Mouse (Mus musculus) 3134 (cell line): ENCODE data around the gene Ccr3.
"Not testable (repeated sequence)": the region's sequence is repeated elsewhere in the genome, so short reads cannot be mapped to it uniquely, and the experiment has no call there.

Source experiments
- DNase-seq: peaks from one replicate; pipeline ENCODE4 v3.0.0-alpha.2; 2011; ENCODE audit warnings: low spot score; ENCODE audit not compliant: insufficient read length; ENCODE audit errors: extremely low read depth

Gene Ccr3

GRCm38 (mm10) chr9:124038949-124039348 lies 17.2 kb downstream of the Ccr3 start:
- no peak for DNase-seq

GRCm38 (mm10) chr9:124040932-124041331 lies 19.2 kb downstream of the Ccr3 start:
- DNase-seq: no peak

GRCm38 (mm10) chr9:124053532-124053931 lies 31.8 kb downstream of the Ccr3 start:
- no peak for DNase-seq

GRCm38 (mm10) chr9:124056158-124056709 lies 34.5 kb downstream of the Ccr3 start:
- no peak for DNase-seq

GRCm38 (mm10) chr9:124059660-124060352 lies 38.0 kb downstream of the Ccr3 start:
- no peak for DNase-seq

- DNase-seq: not testable (repeated sequence)
Observed at GRCm38 (mm10) chr9:124061474-124062432, 40.0 kb downstream of the Ccr3 start.

- DNase-seq: no peak
Observed at GRCm38 (mm10) chr9:124066572-124067103, 44.9 kb downstream of the Ccr3 start.

- DNase-seq: no peak
Observed at GRCm38 (mm10) chr9:124068098-124069058, 46.6 kb downstream of the Ccr3 start.

GRCm38 (mm10) chr9:124071506-124071905 lies 49.7 kb downstream of the Ccr3 start:
- DNase-seq: no peak

- no peak for DNase-seq
Observed at GRCm38 (mm10) chr9:124079803-124080202, 58.0 kb downstream of the Ccr3 start.

- DNase-seq: not testable (repeated sequence)
Observed at GRCm38 (mm10) chr9:124080471-124080870, 58.7 kb downstream of the Ccr3 start.
